Mouse (Mus musculus) MEL (cell line): ENCODE measurements at regions not wholly inside any gene's neighbourhood (a gene's known extent, or its start where the extent isn't known, plus 50 kb on each side); places are given as distances from the start of the nearest gene placed in this dataset.

Experiments
- DNase-seq: peaks from one replicate; pipeline ENCODE4 v3.0.0; 2011; ENCODE audit warnings: low read depth, low spot score
- H3K27ac ChIP-seq: 2 replicates; pipeline ENCODE4 v1.5.1; 2012; ENCODE audit warnings: low read depth, mild to moderate bottlenecking, control low read depth, low read length, moderate library complexity; ENCODE audit not compliant: control insufficient read depth
- H3K27me3 ChIP-seq, 2 experiments: fragments of 150-350 bp in 1 of 2; sonication (generic) in 1 of 2; 2 replicates each; pipeline ENCODE4 v1.6.1; 2012; ENCODE audit warnings: low read length in 2 of 2, mild to moderate bottlenecking in 2 of 2, improper control_type of control experiment in 1 of 2, moderate library complexity in 1 of 2; ENCODE audit not compliant: insufficient read depth in 2 of 2, control insufficient read depth in 1 of 2
- H3K36me3 ChIP-seq, 2 experiments: 2 replicates each; pipeline ENCODE4 v1.6.1; 2012 to 2014; ENCODE audit warnings: low read length in 2 of 2, improper control_type of control experiment in 1 of 2, inconsistent platforms in 1 of 2, mild to moderate bottlenecking in 1 of 2; ENCODE audit not compliant: insufficient read depth in 2 of 2, control insufficient read depth in 1 of 2
- H3K4me1 ChIP-seq, 2 experiments: fragments of 150-350 bp in 1 of 2; sonication (generic) in 1 of 2; 2 replicates each; pipeline ENCODE4 v1.6.1; 2012; ENCODE audit warnings: low read length in 2 of 2, improper control_type of control experiment in 1 of 2, mild to moderate bottlenecking in 1 of 2; ENCODE audit not compliant: insufficient read depth in 2 of 2, control insufficient read depth in 1 of 2
- H3K4me3 ChIP-seq, 2 experiments: fragments of 150-350 bp in 1 of 2; sonication (generic) in 1 of 2; 2 replicates each; pipeline ENCODE4 v1.5.1; 2012; ENCODE audit warnings: low read depth in 2 of 2, low read length in 2 of 2, mild to moderate bottlenecking in 2 of 2, moderate library complexity in 2 of 2, control low read depth in 1 of 2, improper control_type of control experiment in 1 of 2; ENCODE audit not compliant: control insufficient read depth in 1 of 2, insufficient read depth in 1 of 2
- H3K79me2 ChIP-seq: 2 replicates; pipeline ENCODE4 v1.6.1; 2012; ENCODE audit warnings: mild to moderate bottlenecking, low read length, moderate library complexity; ENCODE audit not compliant: control insufficient read depth, poor library complexity, insufficient read depth
- H3K9ac ChIP-seq: 2 replicates; pipeline ENCODE4 v1.6.1; 2012; ENCODE audit warnings: low read depth, mild to moderate bottlenecking, control low read depth, low read length, moderate library complexity; ENCODE audit not compliant: control insufficient read depth, poor library complexity, severe bottlenecking
- H3K9me3 ChIP-seq: fragments of 150-350 bp; sonication (generic); replicated peaks from 2 replicates; pipeline ENCODE4 v1.6.1; 2012; ENCODE audit warnings: mild to moderate bottlenecking, low read length, improper control_type of control experiment, moderate library complexity; ENCODE audit not compliant: insufficient read depth
- BHLHE40 ChIP-seq: IDR thresholded peaks from 2 replicates; pipeline ENCODE4 v1.6.1; 2012; ENCODE audit warnings: low read depth, mild to moderate bottlenecking, inconsistent platforms, low read length, improper control_type of control experiment, borderline replicate concordance
- CHD2 ChIP-seq: IDR thresholded peaks from 2 replicates; pipeline ENCODE4 v1.6.1; 2011; ENCODE audit warnings: low read length, improper control_type of control experiment
- CTCF ChIP-seq, 3 experiments: IDR thresholded peaks in 2 of 3; conservative IDR thresholded peaks in 1 of 3; 2 replicates each; pipeline ENCODE4 v1.5.1; 2011 to 2012; ENCODE audit warnings: low read length in 3 of 3, low read depth in 2 of 3, mild to moderate bottlenecking in 2 of 3, improper control_type of control experiment in 1 of 3, inconsistent platforms in 1 of 3, mixed read lengths in 1 of 3, moderate library complexity in 1 of 3; ENCODE audit not compliant: control insufficient read depth in 1 of 3, insufficient read depth in 1 of 3, poor library complexity in 1 of 3, severe bottlenecking in 1 of 3
- E2F4 ChIP-seq: IDR thresholded peaks from 2 replicates; pipeline ENCODE4 v1.6.1; 2011; ENCODE audit warnings: low read depth, low read length, improper control_type of control experiment, borderline replicate concordance
- EP300 ChIP-seq, 2 experiments: IDR thresholded peaks; 2 replicates each; pipeline ENCODE4 v1.6.1; 2011; ENCODE audit warnings: improper control_type of control experiment in 2 of 2, low read length in 2 of 2, low read depth in 1 of 2, mild to moderate bottlenecking in 1 of 2
- KAT2A ChIP-seq: conservative IDR thresholded peaks from 2 replicates; pipeline ENCODE4 v1.6.1; 2012; ENCODE audit warnings: low read depth, low read length, improper control_type of control experiment, inconsistent platforms
- MAFK ChIP-seq: IDR thresholded peaks from 2 replicates; pipeline ENCODE4 v1.6.1; 2011; ENCODE audit warnings: low read depth, mild to moderate bottlenecking, low read length, improper control_type of control experiment, borderline replicate concordance
- MAZ ChIP-seq: IDR thresholded peaks from 2 replicates; pipeline ENCODE4 v1.6.1; 2012; ENCODE audit warnings: low read depth, mild to moderate bottlenecking, inconsistent platforms, low read length, improper control_type of control experiment
- MXI1 ChIP-seq: IDR thresholded peaks from 2 replicates; pipeline ENCODE4 v1.6.1; 2011; ENCODE audit warnings: mild to moderate bottlenecking, low read depth, low read length, improper control_type of control experiment
- MYC ChIP-seq: IDR thresholded peaks from 2 replicates; pipeline ENCODE4 v1.6.1; 2011; ENCODE audit warnings: low read depth, mild to moderate bottlenecking, low read length, improper control_type of control experiment, moderate library complexity
- POLR2AphosphoS5 ChIP-seq: IDR thresholded peaks from 2 replicates; pipeline ENCODE4 v1.6.1; 2012; ENCODE audit warnings: low read depth, borderline replicate concordance, mild to moderate bottlenecking, inconsistent platforms, low read length, moderate library complexity, mixed read lengths
- RCOR1 ChIP-seq: IDR thresholded peaks from 2 replicates; pipeline ENCODE4 v1.6.1; 2012; ENCODE audit warnings: low read depth, mild to moderate bottlenecking, inconsistent platforms, low read length, improper control_type of control experiment
- SIN3A ChIP-seq: IDR thresholded peaks from 2 replicates; pipeline ENCODE4 v1.6.1; 2012; ENCODE audit warnings: low read length, improper control_type of control experiment, inconsistent platforms
- SMC3 ChIP-seq: IDR thresholded peaks from 2 replicates; pipeline ENCODE4 v1.6.1; 2011; ENCODE audit warnings: low read depth, low read length, improper control_type of control experiment
- TAL1 ChIP-seq: IDR thresholded peaks from 2 replicates; pipeline ENCODE4 v1.6.1; 2012; ENCODE audit warnings: mild to moderate bottlenecking, inconsistent platforms, low read length, moderate library complexity, mixed read lengths
- TBP ChIP-seq: IDR thresholded peaks from 2 replicates; pipeline ENCODE4 v1.8.0; 2011; ENCODE audit warnings: low read depth, low read length, improper control_type of control experiment
- ZC3H11A ChIP-seq: IDR thresholded peaks from 2 replicates; pipeline ENCODE4 v1.6.1; 2012; ENCODE audit warnings: low read depth, mild to moderate bottlenecking, inconsistent platforms, low read length, improper control_type of control experiment
- ZKSCAN1 ChIP-seq: IDR thresholded peaks from 2 replicates; pipeline ENCODE4 v1.6.1; 2012; ENCODE audit warnings: low read depth, mild to moderate bottlenecking, inconsistent platforms, low read length, improper control_type of control experiment, moderate library complexity
- ZMIZ1 ChIP-seq: IDR thresholded peaks from 2 replicates; pipeline ENCODE4 v1.6.1; 2012; ENCODE audit warnings: low read depth, mild to moderate bottlenecking, inconsistent platforms, low read length, improper control_type of control experiment, moderate library complexity
- ZNF384 ChIP-seq: IDR thresholded peaks from 2 replicates; pipeline ENCODE4 v1.6.1; 2012; ENCODE audit warnings: low read depth, mild to moderate bottlenecking, inconsistent platforms, low read length, improper control_type of control experiment

DNA sequence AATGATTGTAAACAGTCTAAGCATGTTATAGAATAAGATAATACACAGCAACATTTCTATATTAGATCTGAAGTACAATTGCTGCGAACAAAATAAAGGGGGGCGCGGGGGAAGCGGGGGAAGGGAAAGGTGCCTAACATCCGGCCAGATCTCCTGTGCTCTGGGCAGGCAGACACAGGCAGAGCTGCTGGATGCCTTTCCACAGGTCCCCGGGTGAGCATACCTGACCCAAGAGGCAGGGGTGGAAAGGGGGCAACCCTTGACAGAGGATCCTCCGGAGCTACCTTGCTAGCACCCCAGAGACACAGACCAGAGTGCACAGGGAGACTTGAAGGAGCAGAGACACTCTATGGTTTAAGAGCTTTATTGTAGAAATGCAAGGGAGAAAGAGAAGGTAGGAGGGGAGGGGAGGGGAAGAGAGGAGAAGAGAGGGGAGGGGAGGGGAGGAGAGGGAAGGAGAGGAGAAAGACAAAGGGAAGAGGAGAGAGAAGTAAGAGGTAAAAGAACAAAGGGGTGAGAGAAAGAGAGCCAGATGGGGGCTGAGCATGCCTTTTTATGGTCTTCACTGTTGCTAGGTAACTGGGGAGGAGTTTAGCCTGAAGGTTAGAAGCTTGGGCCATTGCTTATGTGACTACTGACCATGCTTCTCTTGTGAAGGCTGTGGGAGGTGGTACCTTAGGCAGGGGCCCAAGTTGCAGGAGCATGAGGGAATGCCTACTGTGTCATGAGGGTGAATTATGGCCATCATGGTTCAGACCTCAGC is 308.2 kb upstream of the Negr1 start:
- Histone ChIP-seq H3K4me3 (no peak overlapping the region), H3K36me3 (no peaks in the 10 kb centered on the region), H3K4me1 (no peaks in the 10 kb centered on the region), H3K27ac (no peak overlapping the region), H3K79me2 (no peaks in the 10 kb centered on the region), H3K27me3 (no peaks in the 10 kb centered on the region), H3K9me3 (no peaks in the 10 kb centered on the region), H3K9ac (no peak overlapping the region)
- no peak for DNase-seq
- no peak for TF ChIP-seq MAFK
- TF ChIP-seq SIN3A: no peak
- no peak for TF ChIP-seq KAT2A
- TF ChIP-seq EP300 (IDR thresholded peaks at IDR 0.05; ENCODE audit: low read depth in 1 of 2, low read length in 2 of 2): no peak
- TF ChIP-seq ZNF384: no peak
- no peak for TF ChIP-seq ZC3H11A
- TF ChIP-seq TAL1: no peak
- TF ChIP-seq MXI1: no peak

DNA sequence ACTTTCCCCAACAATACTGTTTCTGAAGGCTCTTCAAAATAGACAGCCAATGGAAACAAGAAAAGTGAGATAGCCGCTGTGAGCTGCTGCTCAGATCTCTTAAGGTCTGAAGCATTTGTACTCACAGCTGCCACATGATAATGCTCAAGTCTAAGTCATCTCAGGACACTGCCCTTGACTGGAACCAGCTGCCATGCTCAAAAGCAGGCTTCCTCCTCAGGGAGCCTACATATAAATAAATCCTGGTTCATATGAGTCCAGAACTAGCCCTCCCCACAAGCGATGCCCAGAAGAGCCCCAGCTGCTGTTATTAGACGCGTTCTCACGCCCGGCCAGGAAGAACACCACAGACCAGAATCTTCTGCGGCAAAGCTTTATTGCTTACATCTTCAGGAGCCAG is 304.9 kb upstream of the Negr1 start:
- Histone ChIP-seq H3K4me1 (no peaks in the 10 kb centered on the region), H3K36me3 (no peaks in the 10 kb centered on the region), H3K27ac (no peak overlapping the region), H3K79me2 (no peaks in the 10 kb centered on the region), H3K9ac (no peak overlapping the region), H3K9me3 (no peaks in the 10 kb centered on the region), H3K4me3 (no peak overlapping the region), H3K27me3 (no peaks in the 10 kb centered on the region)
- TF ChIP-seq ZNF384 (no peak), SMC3 (no peak), ZMIZ1 (no peak), BHLHE40 (no peak), MAZ (no peak), E2F4 (no peak), CTCF (IDR thresholded peaks at IDR 0.05 in 2 of 3, conservative IDR thresholded peaks at IDR 0.05 in 1 of 3; ENCODE audit: control insufficient read depth in 1 of 3, insufficient read depth in 1 of 3, low read depth in 2 of 3, low read length in 3 of 3, poor library complexity in 1 of 3, severe bottlenecking in 1 of 3) (no peak), POLR2AphosphoS5 (no peak), CHD2 (no peak), ZKSCAN1 (no peak), MYC (no peak), RCOR1 (no peak), TBP (no peak), KAT2A (no peak)
- DNase-seq: no peak
